Mouse (Mus musculus): ENCODE data around the gene Spata5. TPM values are rescaled to one million over a fixed set of nuclear protein-coding genes. Genes with fewer than 3 reads are reported as not detected.
"Not testable (repeated sequence)": the region's sequence is repeated elsewhere in the genome, so short reads cannot be mapped to it uniquely, and the experiment has no call there.

The Spata5 gene
- polyA plus RNA-seq, 1 experiment = 1.0 TPM

GRCm38 (mm10) chr3:37584576-37584975 is 164.9 kb downstream of the Spata5 start:
- WGBS = 75% methylated on average over 5 of the region's 5 CpGs
- TF ChIP-seq POLR2A (IDR thresholded peaks at IDR 0.05; ENCODE audit: low read depth, low read length) = no peak
- no peak for TF ChIP-seq CTCF (IDR thresholded peaks at IDR 0.05; ENCODE audit: extremely low read depth, insufficient read length, insufficient replicate concordance, low read depth, low read length)
- H3K4me1 ChIP-seq (ENCODE audit: control insufficient read depth, insufficient read depth, insufficient read length, low read length) = no peaks in the 10 kb centered on the region
- no peak overlapping the region for H3K27ac ChIP-seq (ENCODE audit: insufficient read depth, low read depth, low read length)
- no peaks in the 10 kb centered on the region for H3K27me3 ChIP-seq (ENCODE audit: control insufficient read depth, insufficient read depth, low read length)
- H3K4me3 ChIP-seq (ENCODE audit: low read depth, low read length) = no peak overlapping the region
- H3K36me3 ChIP-seq (ENCODE audit: control insufficient read depth, insufficient read depth, low read length) = 0 out of 2 replicates have a peak, but pooled peaks cover 3% of the 10 kb centered on the region

- H3K27ac ChIP-seq (ENCODE audit: insufficient read depth, low read depth, low read length) = peak overlapping the region; percentile 50
- no peaks in the 10 kb centered on the region for H3K36me3 ChIP-seq (ENCODE audit: control insufficient read depth, insufficient read depth, low read length)
- no peak overlapping the region for H3K4me3 ChIP-seq (ENCODE audit: low read depth, low read length)
- H3K4me1 ChIP-seq (ENCODE audit: control insufficient read depth, insufficient read depth, insufficient read length, low read length) = no peaks in the 10 kb centered on the region
- TF ChIP-seq CTCF (IDR thresholded peaks at IDR 0.05; ENCODE audit: extremely low read depth, insufficient read length, insufficient replicate concordance, low read depth, low read length) (no peak), POLR2A (IDR thresholded peaks at IDR 0.05; ENCODE audit: low read depth, low read length) (no peak)
- WGBS = 39% methylated on average over 15 of the region's 15 CpGs
- H3K27me3 ChIP-seq (ENCODE audit: control insufficient read depth, insufficient read depth, low read length) = no peaks in the 10 kb centered on the region
These were observed 166.5 kb downstream of the Spata5 start for GRCm38 (mm10) chr3:37585967-37586730.

DNA sequence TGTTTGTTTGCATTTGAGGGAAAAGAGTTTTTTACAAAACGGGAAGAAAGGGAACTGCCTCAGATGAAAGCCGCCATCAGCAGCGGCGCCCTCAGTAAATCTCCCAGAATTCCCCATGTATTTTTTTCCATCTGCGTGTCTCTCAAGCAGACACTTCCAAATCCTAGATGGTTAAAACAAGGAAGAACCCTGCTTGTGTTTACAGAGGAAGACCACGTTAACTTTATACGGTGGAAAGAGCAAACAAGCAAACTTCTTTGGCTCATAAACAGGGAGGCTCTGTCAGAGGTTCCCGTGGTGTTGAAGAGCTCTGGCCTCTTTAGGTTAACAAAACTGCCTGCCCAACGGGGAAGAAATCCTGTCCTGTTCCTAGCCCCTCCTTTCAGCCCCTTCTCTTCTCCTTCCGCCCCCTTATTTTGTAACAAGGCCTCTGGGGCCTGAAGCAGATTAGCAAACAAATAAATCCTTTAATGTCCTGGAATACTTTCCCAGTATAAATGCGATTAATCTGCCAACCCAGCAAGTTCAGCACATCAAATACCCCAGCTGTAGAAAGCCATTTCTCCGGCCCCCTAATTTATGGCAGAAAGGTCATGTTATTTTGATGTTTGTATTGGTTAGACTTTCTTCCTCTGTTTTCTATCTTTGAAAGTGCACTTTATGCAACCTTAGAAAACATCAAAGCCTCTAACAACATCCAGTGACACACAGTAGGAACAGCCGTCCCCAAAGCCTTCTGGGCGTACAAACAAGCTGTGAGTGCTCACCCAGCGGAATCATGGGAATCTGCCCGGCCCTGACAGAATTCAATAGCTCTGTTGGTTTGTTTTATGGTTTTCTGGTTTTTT is 167.3 kb downstream of the Spata5 start:
- TF ChIP-seq POLR2A (IDR thresholded peaks at IDR 0.05; ENCODE audit: low read depth, low read length) (no peak), CTCF (IDR thresholded peaks at IDR 0.05; ENCODE audit: extremely low read depth, insufficient read length, insufficient replicate concordance, low read depth, low read length) (no peak)
- Histone ChIP-seq H3K36me3 (ENCODE audit: control insufficient read depth, insufficient read depth, low read length) (no peaks in the 10 kb centered on the region), H3K4me3 (ENCODE audit: low read depth, low read length) (no peak overlapping the region), H3K27ac (ENCODE audit: insufficient read depth, low read depth, low read length) (peak overlapping the region; percentile 50), H3K4me1 (ENCODE audit: control insufficient read depth, insufficient read depth, insufficient read length, low read length) (no peaks in the 10 kb centered on the region), H3K27me3 (ENCODE audit: control insufficient read depth, insufficient read depth, low read length) (no peaks in the 10 kb centered on the region)
- WGBS = 42% methylated on average over 16 of the region's 16 CpGs

DNA sequence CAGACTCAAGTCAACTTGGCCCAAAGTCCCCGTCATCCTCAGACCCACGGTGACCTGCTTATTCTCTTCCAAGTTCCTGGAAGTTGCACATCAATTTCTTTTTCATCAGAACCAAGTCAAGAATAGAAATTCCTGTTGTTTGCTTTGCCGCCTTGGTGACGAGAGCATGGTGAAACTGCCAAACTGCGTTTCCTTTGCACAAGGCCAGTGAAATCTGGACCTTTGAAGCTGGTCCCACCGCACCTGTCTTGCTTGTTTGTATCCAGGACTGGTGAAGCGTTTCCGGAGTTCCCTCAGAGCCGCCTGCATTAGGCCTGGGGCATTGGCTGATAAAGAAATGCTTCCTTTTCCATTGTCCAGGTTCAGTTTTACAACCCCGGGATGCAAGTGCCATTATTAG is 176.0 kb downstream of the Spata5 start:
- Histone ChIP-seq H3K27ac (ENCODE audit: insufficient read depth, low read depth, low read length) (no peak overlapping the region), H3K4me1 (ENCODE audit: control insufficient read depth, insufficient read depth, insufficient read length, low read length) (no peaks in the 10 kb centered on the region), H3K4me3 (ENCODE audit: low read depth, low read length) (no peak overlapping the region), H3K36me3 (ENCODE audit: control insufficient read depth, insufficient read depth, low read length) (no peaks in the 10 kb centered on the region), H3K27me3 (ENCODE audit: control insufficient read depth, insufficient read depth, low read length) (no peaks in the 10 kb centered on the region)
- 51% methylated on average over 10 of the region's 10 CpGs for WGBS
- TF ChIP-seq CTCF (IDR thresholded peaks at IDR 0.05; ENCODE audit: extremely low read depth, insufficient read length, insufficient replicate concordance, low read depth, low read length) (no peak), POLR2A (IDR thresholded peaks at IDR 0.05; ENCODE audit: low read depth, low read length) (no peak)

DNA sequence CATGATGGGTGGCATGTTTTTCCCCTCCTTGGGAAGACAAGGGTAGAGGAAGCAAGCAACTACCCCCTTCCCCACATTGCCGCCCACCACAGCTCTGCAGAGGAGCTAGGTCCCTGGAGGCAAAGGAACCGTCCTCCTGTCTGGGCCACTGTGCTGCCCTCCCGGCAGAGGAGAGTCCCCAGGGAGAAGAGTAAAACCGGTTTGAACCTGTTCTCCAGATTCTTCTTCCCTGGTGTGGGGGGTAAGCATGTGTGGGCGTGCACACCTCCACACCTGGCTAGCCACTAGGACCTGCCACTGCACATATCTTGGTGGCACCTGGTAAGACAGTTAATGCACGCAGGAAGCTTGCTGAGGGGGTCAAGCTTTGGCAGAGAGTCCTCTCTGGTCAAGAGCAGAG is 176.8 kb downstream of the Spata5 start:
- WGBS = 43% methylated on average over 6 of the region's 6 CpGs
- Histone ChIP-seq H3K4me3 (ENCODE audit: low read depth, low read length) (no peak overlapping the region), H3K27me3 (ENCODE audit: control insufficient read depth, insufficient read depth, low read length) (no peaks in the 10 kb centered on the region), H3K4me1 (ENCODE audit: control insufficient read depth, insufficient read depth, insufficient read length, low read length) (no peaks in the 10 kb centered on the region), H3K36me3 (ENCODE audit: control insufficient read depth, insufficient read depth, low read length) (no peaks in the 10 kb centered on the region), H3K27ac (ENCODE audit: insufficient read depth, low read depth, low read length) (no peak overlapping the region)
- TF ChIP-seq CTCF (IDR thresholded peaks at IDR 0.05; ENCODE audit: extremely low read depth, insufficient read length, insufficient replicate concordance, low read depth, low read length) (no peak), POLR2A (IDR thresholded peaks at IDR 0.05; ENCODE audit: low read depth, low read length) (no peak)

DNA sequence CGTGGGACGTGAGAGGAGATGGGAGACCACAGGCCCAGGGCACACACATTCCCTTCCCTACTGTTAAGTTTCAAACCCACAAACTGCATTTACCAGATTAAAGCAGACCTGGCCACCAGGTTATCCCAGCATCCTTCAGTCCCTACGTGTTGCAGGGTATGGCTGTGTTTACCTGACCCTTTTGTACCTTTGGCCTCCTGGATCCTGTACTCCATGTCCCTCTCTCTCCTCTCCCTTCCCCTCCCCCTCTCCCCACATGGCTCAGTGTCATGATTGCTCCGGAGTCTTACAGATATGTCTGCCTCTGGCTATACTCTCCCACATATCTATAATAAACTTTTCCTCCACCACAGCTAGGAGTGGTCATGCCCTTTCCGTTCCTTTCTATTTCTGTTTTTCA is 177.5 kb downstream of the Spata5 start:
- no peaks in the 10 kb centered on the region for H3K4me1 ChIP-seq (ENCODE audit: control insufficient read depth, insufficient read depth, insufficient read length, low read length)
- H3K36me3 ChIP-seq (ENCODE audit: control insufficient read depth, insufficient read depth, low read length) = no peaks in the 10 kb centered on the region
- H3K27me3 ChIP-seq (ENCODE audit: control insufficient read depth, insufficient read depth, low read length) = no peaks in the 10 kb centered on the region
- 69% methylated on average over 5 of the region's 5 CpGs for WGBS
- H3K4me3 ChIP-seq (ENCODE audit: low read depth, low read length) = no peak overlapping the region
- H3K27ac ChIP-seq (ENCODE audit: insufficient read depth, low read depth, low read length) = no peak overlapping the region
- TF ChIP-seq POLR2A (IDR thresholded peaks at IDR 0.05; ENCODE audit: low read depth, low read length) (no peak), CTCF (IDR thresholded peaks at IDR 0.05; ENCODE audit: extremely low read depth, insufficient read length, insufficient replicate concordance, low read depth, low read length) (no peak)

DNA sequence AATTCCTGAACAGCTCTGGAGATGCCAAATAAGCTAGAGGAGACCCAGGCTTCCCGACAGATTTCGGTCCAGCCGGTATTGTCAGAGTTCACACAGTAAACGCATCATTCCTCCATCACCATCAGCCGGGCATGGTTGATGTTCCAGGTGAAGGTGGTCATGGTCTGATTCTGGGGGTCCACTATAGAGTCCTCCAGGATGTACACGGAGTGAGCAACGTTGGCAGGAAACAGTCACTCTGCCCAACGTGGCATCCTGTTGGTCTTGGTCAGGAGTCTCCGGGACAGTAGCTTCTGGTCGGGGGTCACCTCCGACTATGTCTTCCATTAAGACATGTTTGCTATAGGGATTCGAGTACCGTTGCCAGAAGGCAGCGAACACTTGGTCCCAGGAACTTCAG is 179.9 kb downstream of the Spata5 start:
- not testable (repeated sequence) for H3K27ac ChIP-seq (ENCODE audit: insufficient read depth, low read depth, low read length); H3K4me3 ChIP-seq (ENCODE audit: low read depth, low read length); H3K27me3 ChIP-seq (ENCODE audit: control insufficient read depth, insufficient read depth, low read length); H3K36me3 ChIP-seq (ENCODE audit: control insufficient read depth, insufficient read depth, low read length); H3K4me1 ChIP-seq (ENCODE audit: control insufficient read depth, insufficient read depth, insufficient read length, low read length)
- WGBS = 91% methylated on average over 14 of the region's 14 CpGs

All from small intestine, adult 2 months (tissue).